Mouse (Mus musculus): ENCODE measurements around the gene Ptprs.

The Ptprs gene

GRCm38 (mm10) chr17:56379281-56379834 is 96.9 kb downstream of the Ptprs start:
- DNase-seq (ENCODE audit: low read depth): no peak

- no peak for DNase-seq (ENCODE audit: low read depth)
Observed at GRCm38 (mm10) chr17:56374851-56375250, 101.4 kb downstream of the Ptprs start.

- no peak for DNase-seq (ENCODE audit: low read depth)
Observed at GRCm38 (mm10) chr17:56373136-56374034, 102.9 kb downstream of the Ptprs start.

GRCm38 (mm10) chr17:56372109-56372508 is 104.2 kb downstream of the Ptprs start:
- no peak for DNase-seq (ENCODE audit: low read depth)

- DNase-seq (ENCODE audit: low read depth): no peak
Observed at GRCm38 (mm10) chr17:56371029-56371660, 105.1 kb downstream of the Ptprs start.

GRCm38 (mm10) chr17:56370090-56370489 is 106.2 kb downstream of the Ptprs start:
- DNase-seq (ENCODE audit: low read depth): no peak

GRCm38 (mm10) chr17:56368291-56368790 is 107.9 kb downstream of the Ptprs start:
- no peak for DNase-seq (ENCODE audit: low read depth)

- no peak for DNase-seq (ENCODE audit: low read depth)
Observed at GRCm38 (mm10) chr17:56365791-56366673, 110.3 kb downstream of the Ptprs start.

All from naive thymus-derived CD4-positive, alpha-beta T cell, adult 2 months (primary cell).